Mouse (Mus musculus) ES-Bruce4 (cell line): ENCODE results near the gene Ube2l6.

ENCODE experiments used
- EP300 ChIP-seq: IDR thresholded peaks from 2 replicates; pipeline ENCODE4 v1.6.1; 2011; ENCODE audit warnings: low read depth, low read length; ENCODE audit not compliant: insufficient read depth
- POLR2A ChIP-seq: IDR thresholded peaks from one replicate; pipeline ENCODE4 v1.8.1; 2011; ENCODE audit warnings: low read length; ENCODE audit not compliant: insufficient read depth

DNA sequence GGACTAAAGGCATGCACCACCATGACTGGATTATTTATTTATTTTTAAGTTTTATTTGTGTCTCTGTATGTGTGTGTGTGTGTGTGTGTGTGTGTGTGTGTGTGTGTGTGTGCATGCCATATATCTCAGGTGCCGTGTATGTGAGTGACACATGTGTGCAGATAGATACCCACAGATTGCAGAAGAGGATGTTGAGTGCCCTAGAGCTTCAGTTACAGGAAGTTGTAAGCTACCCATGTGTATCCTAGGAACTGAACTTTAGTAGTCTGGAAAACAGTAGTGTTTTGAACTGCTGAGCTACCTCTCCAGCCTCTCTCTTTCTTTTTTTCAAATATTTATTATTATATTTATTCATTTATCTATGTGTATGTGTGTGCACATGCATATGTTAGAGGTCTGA, 15.3 kb upstream of the Ube2l6 start:
- TF ChIP-seq POLR2A (no peak), EP300 (no peak)
